Mouse (Mus musculus) right cerebral cortex, adult 18-20 months (tissue): ENCODE measurements at regions not wholly inside any gene's neighbourhood (a gene's known extent, or its start where the extent isn't known, plus 50 kb on each side); places are given as distances from the start of the nearest gene placed in this dataset.

ENCODE experiments used
- DNase-seq: peaks from one replicate; pipeline ENCODE4 v3.0.0; 2022; ENCODE audit warnings: mixed read lengths

- no peak for DNase-seq
Observed at GRCm38 (mm10) chr5:132758941-132759340, 215.8 kb upstream of the Auts2 start.

- DNase-seq = no peak
Observed at GRCm38 (mm10) chr5:132737966-132738365, 194.8 kb upstream of the Auts2 start.

GRCm38 (mm10) chr5:132728689-132729189, 185.6 kb upstream of the Auts2 start:
- DNase-seq = no peak

GRCm38 (mm10) chr5:132724467-132724866, 181.3 kb upstream of the Auts2 start:
- DNase-seq = no peak

GRCm38 (mm10) chr5:132710301-132710700, 167.2 kb upstream of the Auts2 start:
- DNase-seq = no peak

- no peak for DNase-seq
Observed at GRCm38 (mm10) chr5:132707531-132707930, 164.4 kb upstream of the Auts2 start.

- no peak for DNase-seq
Observed at GRCm38 (mm10) chr5:132703455-132704100, 160.4 kb upstream of the Auts2 start.

- no peak for DNase-seq
Observed at GRCm38 (mm10) chr5:132702573-132702972, 159.4 kb upstream of the Auts2 start.

- no peak for DNase-seq
Observed at GRCm38 (mm10) chr5:132690784-132691183, 147.6 kb upstream of the Auts2 start.

GRCm38 (mm10) chr5:132675261-132675660, 132.1 kb upstream of the Auts2 start:
- DNase-seq = no peak

- peak; percentile 27 for DNase-seq
Observed at GRCm38 (mm10) chr5:132673599-132674305, 130.6 kb upstream of the Auts2 start.

- no peak for DNase-seq
Observed at GRCm38 (mm10) chr5:132671496-132671895, 128.4 kb upstream of the Auts2 start.

GRCm38 (mm10) chr5:132667316-132667715, 124.2 kb upstream of the Auts2 start:
- no peak for DNase-seq

- no peak for DNase-seq
Observed at GRCm38 (mm10) chr5:132661266-132661665, 118.1 kb upstream of the Auts2 start.

GRCm38 (mm10) chr5:132660036-132660435, 116.9 kb upstream of the Auts2 start:
- no peak for DNase-seq

GRCm38 (mm10) chr5:132654382-132654781, 111.2 kb upstream of the Auts2 start:
- DNase-seq = no peak

- DNase-seq = peak; percentile 40
Observed at GRCm38 (mm10) chr5:132653694-132654300, 110.7 kb upstream of the Auts2 start.

GRCm38 (mm10) chr5:132652201-132652600, 109.1 kb upstream of the Auts2 start:
- DNase-seq = no peak

- peak; percentile 51 for DNase-seq
Observed at GRCm38 (mm10) chr5:132649771-132650170, 106.6 kb upstream of the Auts2 start.

- no peak for DNase-seq
Observed at GRCm38 (mm10) chr5:132648751-132649150, 105.6 kb upstream of the Auts2 start.

- DNase-seq = no peak
Observed at GRCm38 (mm10) chr5:132644646-132645172, 101.6 kb upstream of the Auts2 start.

GRCm38 (mm10) chr5:132643270-132643669, 100.1 kb upstream of the Auts2 start:
- DNase-seq = no peak

GRCm38 (mm10) chr5:132633198-132633884, 90.2 kb upstream of the Auts2 start:
- no peak for DNase-seq
